Mouse (Mus musculus): ENCODE data around the gene Scgb1b27. TPM values are rescaled to one million over a fixed set of nuclear protein-coding genes. Genes with fewer than 3 reads are reported as not detected.
"Not testable (repeated sequence)": the region's sequence is repeated elsewhere in the genome, so short reads cannot be mapped to it uniquely, and the experiment has no call there.

Scgb1b27 gene
- total RNA-seq (2021) = not detected
- long read RNA-seq, experiment 1 = 0 reads
- long read RNA-seq, experiment 2 = 0 reads

DNA sequence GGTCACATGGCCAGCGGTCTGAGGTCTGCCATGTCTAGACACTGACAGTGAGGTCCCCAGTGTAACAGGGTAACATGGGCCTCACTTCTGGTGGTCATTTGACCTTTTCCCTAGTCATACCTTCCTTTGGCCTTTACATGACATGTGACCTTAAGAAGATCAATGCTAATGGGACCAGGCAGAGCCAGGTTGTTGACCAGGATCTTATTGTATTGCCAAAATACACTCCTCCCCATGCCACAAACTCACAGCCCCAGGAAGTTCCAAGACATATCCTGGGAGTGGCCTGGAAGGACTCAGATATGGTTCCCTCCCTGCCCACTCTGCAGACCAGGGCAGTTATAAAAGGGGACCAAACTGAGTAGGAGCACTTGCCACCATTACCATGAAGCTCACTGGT, at the start of gene Scgb1b27:
Gene Scgb1b27 (plus strand): TSS at position 301 of the 400 bp plus-strand sequence.
- DNase-seq; intact Hi-C loops (cut with DNase I): not testable (repeated sequence)

DNA sequence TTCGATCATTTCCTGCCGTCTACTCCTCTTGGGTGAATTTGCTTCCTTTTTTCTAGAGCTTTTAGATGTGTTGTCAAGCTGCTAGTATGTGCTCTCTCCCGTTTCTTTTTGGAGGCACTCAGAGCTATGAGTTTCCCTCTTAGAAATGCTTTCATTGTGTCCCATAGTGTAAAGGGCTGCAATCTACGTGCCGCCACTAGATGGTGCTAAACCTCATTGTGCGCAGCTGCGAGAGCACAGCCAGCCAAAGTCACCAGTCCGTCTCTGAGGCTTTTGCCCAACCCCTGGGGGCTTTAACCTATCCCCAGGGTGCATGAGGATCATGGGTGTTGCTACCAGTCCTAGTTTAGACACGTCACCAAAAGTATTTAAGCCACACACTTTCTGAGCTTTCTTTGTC, 39.0 kb upstream of the Scgb1b27 start:
- peak in 1 of 2 experiments; percentile 20 for DNase-seq
- intact Hi-C loops (cut with DNase I) = not testable (repeated sequence)

DNA sequence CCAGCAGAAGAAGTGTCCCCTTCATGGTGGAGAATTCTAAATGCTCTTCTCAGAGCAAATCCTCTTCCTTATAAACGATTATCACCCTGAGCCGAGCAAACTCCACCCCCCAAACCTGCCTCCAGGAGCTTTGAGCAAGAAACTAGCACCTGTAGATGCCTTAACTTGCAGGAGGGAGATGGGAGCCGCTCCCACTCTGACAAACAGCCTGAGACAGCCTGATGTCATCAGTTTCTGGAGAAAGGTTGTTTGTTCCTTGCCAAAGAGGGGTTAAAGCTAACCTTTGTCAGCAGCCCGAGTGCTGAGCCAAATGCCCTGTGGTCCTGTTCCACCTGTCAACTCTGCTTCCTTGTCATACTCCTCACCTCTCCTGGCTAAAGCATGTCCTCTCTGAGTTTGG, 7.4 kb upstream of the Scgb1b27 start, which contains the start of gene Scgb2b27:
Gene Scgb2b27 (minus strand): TSS at position 101 of the 400 bp plus-strand sequence.
- DNase-seq = no peak
- intact Hi-C loops (cut with DNase I) = no loop called here

DNA sequence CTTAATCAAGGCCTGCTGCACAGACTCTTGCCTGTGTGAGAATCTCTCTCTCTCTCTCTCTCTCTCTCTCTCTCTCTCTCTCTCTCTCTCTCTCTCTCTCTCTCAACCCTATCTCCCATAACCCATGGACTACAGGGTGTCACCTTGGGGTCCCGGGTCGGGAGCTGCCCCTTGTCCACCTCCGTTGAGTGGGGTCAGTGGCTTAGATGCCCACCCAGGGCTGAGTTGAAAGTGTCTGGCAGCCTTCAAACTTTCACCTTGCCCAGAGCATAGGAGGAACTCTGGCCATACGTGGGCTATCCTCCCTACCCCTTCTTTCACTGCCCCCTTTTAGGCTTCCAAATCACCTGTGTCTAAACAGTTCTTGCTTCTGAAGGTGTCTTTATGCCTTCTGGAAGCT, 4.4 kb downstream of the Scgb1b27 start:
- intact Hi-C loops (cut with DNase I) = no loop called here

DNA sequence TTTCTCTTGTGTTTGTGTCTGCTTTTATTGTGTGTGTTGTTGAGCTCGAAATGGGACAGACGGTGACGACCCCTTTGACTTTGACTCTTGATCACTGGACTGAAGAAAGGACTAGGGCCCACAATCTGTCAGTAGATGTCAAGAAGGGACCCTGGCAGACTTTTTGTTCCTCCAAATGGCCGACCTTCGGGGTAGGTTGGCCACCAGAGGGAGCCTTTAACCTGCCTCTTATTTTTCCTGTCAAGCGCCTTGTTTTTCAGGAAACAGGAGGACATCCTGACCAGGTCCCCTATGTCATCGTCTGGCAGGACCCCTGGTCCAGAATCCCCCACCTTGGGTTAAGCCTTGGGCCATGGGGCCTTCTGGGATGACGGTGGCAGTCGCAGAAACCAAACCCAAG, 5.9 kb downstream of the Scgb1b27 start:
- DNase-seq; intact Hi-C loops (cut with DNase I): not testable (repeated sequence)

More for the DNA sequence above, 4.4 kb downstream of the Scgb1b27 start:
- no peak for DNase-seq

DNA sequence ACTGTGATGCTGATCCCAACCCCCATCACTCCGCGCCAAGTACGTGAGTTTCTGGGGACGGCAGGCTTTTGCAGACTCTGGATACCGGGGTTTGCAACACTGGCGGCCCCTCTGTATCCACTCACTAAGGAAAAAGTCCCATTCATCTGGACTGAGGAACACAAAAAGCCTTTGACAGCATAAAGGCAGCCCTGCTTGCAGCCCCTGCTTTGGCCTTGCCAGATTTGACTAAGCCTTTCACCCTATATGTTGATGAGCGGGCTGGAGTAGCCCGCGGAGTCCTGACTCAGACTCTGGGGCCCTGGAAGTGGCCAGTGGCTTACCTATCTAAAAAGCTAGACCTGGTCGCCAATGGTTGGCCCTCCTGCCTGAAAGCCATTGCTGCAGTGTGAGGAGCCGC, 8.7 kb downstream of the Scgb1b27 start:
- intact Hi-C loops (cut with DNase I) = no loop called here
- no peak for DNase-seq

DNA sequence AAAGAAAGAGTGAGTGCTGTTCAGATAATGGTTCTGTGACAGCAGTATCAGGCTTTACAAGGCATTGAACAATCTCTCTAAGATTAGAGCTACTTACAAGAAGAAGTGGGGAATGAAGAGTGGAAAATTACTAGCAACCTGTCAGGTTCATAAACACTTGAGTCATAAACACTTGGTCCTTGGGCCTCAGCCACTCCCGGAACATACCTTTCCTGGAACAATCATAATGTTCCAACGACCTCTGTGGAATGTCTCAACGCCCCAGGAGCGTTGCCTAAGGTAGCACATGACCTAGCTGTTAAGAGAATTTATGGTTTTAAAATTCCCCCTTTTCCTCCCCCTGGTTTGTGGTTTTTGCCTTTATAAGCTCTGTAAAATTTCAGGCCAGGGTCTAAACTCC, 13.3 kb downstream of the Scgb1b27 start:
- DNase-seq; intact Hi-C loops (cut with DNase I): not testable (repeated sequence)

DNA sequence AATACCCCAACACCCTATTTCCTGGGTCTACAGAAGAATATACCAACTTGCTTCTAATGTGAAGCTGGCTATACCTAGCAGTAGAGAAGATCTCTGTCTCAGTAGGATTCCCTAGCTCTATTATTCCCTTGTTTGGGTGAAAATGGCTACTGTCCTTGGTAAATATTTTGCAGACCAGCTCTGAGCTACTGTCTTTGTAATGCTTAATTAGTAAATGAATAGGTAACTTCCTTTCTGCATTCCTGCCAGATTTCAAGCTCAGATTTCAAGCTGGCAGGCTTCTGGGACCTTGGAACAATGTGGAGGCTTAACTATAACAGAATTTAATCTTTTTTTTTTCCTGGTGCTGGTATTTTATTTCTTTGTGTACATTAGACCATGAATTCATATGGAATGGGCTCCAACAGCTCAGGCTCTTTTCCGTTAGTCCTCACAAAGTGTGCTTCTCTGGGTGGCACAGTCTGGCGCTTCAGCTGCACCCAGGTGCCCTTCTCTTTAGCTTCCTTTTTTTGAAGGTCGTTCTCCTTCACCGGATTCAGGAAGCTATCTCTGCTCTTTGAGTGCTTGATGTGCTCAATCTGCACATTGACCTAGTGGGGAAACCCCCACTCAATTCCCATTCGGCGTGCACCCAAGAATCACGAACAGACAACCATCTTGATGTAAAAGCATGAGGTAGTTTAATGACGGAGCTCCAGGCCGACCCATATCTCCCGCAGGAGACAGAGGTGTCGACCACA, 15.0 kb downstream of the Scgb1b27 start:
- intact Hi-C loops (cut with DNase I); DNase-seq: not testable (repeated sequence)

DNA sequence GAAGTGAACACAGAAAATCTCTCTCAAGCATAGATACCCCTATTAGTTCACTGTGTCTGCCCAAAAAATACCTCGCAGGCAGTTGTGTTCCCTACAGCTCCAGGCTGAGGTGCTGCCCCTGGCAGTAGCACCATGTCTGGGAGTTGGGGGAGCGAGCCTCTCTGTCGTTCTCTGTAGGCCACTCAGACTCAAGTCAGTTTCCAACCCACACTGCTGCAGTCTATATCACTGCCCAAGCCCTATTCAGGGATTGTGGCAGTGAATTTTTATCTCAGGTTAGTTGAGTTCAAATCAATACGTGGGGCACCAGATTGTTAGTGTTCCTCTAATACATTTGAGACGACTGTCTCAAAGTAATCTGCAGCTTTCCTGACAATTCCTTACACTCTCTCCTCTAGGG, 46.8 kb downstream of the Scgb1b27 start:
- intact Hi-C loops (cut with DNase I) = not testable (repeated sequence)

More for the DNA sequence above, 46.8 kb downstream of the Scgb1b27 start:
- not testable (repeated sequence) for DNase-seq

Other genes starting within 250 kb of the Scgb1b27 start
- gene Scgb2b26, start 76.4 kb upstream of the Scgb1b27 start, total RNA-seq (2021) = not detected
- not detected for gene Scgb2b27, start 7.5 kb upstream of the Scgb1b27 start, total RNA-seq (2021)
- not detected for gene Scgb1b30, start 73.9 kb downstream of the Scgb1b27 start, total RNA-seq (2021)
- 1 to 10 TPM; 3.6 to 3.8 TPM for gene Wtip, start 111.8 kb downstream of the Scgb1b27 start, total RNA-seq (2021)
- gene Uba2, start 148.1 kb downstream of the Scgb1b27 start, total RNA-seq (2021) = 10 to 100 TPM; 29.6 to 44.7 TPM
- 10 to 100 TPM; 15.3 to 18.1 TPM for gene Pdcd2l, start 175.2 kb downstream of the Scgb1b27 start, total RNA-seq (2021)
- gene Gpi1, start 208.9 kb downstream of the Scgb1b27 start, total RNA-seq (2021) = 1,000 to 10,000 TPM; 1,148 to 1,175 TPM
- gene Gm6096, start 229.6 kb downstream of the Scgb1b27 start, total RNA-seq (2021) = not detected

Data from gastrocnemius, postnatal 36 days (tissue).